Mouse (Mus musculus): ENCODE measurements at regions not wholly inside any gene's neighbourhood (a gene's known extent, or its start where the extent isn't known, plus 50 kb on each side); places are given as distances from the start of the nearest gene placed in this dataset.
A peak's percentile ranks its signal among the peaks of the same experiment; 100 is the strongest.

DNA sequence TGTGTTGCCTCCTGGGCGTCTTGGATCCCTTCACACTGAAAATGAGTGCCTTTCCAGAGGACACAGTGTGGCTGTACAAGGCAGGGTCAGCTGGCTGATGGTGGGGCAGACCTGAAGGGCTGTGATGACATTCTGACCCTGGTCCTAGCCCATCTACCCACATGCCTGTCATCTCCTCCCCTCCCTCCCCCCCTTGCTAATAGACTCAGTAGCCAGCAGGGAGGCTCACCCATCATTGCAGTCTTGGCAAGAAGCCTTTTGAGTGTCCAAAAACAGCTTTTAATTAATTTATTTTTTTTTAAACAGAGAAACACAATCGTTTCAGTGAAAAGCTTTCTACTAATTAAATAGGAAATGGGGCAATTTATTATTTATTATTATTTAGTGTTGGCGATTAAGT lies 67.0 kb upstream of the Ssx2ip start:
- DNase-seq (ENCODE audit: low spot score): no peak

DNA sequence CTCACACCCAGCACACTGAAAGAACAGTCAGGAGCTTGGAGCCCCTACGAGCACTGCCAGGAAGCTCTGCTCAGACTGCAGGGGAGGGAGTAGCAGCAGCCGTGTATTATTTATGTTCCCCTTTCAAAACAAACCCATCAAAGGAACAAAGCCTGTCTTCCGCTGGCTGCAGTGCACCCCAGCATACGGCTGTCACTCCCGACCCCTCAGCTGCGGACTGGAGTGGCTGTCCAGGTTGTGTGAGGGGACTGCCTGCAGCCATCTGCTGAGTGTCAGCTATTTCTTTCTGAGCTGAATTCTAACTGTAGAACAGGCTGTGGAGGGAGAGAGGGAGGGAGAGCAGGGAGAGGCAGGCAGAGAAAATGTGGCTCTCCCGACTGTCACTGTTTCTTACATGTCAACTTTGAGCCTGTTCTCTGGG lies 66.6 kb upstream of the Ssx2ip start:
- no peak for DNase-seq (ENCODE audit: low spot score)

DNA sequence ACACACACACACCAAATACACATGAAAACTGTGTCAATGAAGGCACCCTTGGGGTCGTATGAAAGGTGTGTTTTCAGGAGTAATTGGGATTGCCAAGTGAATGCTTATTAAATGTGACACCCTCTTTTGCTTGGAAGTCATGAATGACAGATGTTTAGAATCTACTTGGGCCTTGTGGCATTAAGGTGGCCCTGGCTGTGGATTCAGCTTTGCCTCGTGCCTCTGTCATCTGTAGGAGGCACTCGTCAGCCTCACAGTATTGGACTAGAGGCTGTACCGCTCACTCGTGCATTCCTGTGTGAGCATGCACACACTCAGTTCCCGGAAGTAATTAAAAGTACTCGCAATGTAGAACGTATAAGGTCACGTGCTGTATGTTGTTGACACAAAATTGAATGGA lies 66.0 kb upstream of the Ssx2ip start:
- no peak for DNase-seq (ENCODE audit: low spot score)

DNA sequence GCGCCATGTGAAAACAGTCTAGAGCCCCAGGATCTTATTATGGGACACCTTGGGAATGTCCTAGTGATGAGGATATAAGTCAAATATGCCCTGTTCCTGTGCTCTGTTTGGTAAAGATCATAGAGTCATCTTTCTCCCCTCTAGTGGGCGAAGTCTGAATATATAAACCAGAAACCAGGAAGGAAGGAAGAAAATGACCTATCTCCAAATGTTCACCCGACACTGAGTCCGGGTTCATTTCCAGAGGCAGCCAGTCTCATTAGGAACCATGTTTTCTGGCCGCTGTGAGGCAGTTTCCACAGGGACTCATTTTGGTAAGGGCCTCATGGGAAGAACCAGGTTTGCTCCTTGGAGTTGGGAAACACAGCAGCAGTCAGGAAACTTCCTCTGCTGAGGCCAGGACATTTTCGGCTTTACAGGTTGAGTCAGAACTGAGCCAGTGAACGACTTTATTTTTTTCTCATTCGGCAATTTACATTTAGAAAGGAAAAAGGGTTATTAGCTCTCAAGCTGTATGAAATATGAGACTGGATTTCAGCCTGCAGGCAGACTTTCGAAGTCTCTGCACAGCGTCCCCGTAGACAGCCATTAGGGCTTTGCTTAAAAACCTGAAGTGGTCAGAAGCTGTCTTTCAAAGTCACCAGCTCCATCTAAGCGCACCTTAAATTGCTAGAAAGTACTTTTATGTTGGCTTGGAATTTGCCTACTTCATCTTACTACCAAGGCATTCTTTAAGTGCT lies 64.0 kb upstream of the Ssx2ip start:
- DNase-seq (ENCODE audit: low spot score): no peak

DNA sequence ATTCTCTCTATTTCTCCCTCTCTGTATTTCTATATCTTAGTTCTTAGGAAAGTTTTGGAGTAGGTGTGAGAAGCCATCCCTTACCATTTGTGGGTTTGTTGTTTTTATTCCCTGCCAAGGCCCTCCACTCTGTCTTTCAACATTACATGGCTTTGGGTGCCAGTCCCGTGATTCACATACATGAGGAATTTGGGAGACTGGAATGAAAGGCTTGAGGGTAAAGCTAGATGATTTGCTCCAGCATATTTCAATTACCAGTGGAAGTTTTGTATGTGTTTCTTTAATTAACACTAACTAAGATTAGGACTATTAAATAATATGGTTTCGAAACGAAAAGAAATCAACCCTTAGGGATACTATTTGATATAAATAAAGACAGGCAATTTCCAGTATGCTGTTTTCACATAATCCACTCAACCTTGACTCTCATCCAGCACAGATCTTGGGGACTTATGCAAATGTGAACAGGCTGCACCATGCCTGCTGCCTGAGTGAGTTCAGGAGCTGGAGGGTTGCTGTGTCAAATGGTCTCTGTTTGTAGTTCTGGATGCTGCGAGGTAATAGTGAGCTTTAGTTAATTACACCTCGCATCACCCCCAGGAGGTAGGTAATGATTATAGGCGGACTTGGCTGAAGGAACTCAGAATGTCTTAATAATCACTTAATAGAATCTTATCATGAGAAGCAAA lies 62.6 kb upstream of the Ssx2ip start:
- no peak for DNase-seq (ENCODE audit: low spot score)

DNA sequence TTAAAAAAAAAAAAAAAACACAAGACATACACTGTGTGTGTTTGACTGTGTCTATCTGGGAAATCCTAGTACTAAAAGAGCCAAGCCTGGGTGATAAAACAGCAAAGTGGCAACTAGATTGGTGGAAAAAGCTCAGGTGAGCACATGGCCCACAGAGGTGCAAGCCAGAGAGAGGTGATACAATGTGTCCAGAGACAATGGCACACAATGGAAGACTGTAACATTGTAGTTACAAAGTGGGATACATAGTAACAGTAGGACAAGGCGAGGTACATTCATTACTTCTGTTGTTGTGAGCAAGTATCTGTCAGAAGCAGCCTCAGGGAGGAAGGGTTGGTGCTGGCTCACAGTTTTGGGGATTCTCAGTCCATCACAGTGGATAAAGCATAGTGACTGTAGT lies 61.7 kb upstream of the Ssx2ip start:
- no peak for DNase-seq (ENCODE audit: low spot score)

DNA sequence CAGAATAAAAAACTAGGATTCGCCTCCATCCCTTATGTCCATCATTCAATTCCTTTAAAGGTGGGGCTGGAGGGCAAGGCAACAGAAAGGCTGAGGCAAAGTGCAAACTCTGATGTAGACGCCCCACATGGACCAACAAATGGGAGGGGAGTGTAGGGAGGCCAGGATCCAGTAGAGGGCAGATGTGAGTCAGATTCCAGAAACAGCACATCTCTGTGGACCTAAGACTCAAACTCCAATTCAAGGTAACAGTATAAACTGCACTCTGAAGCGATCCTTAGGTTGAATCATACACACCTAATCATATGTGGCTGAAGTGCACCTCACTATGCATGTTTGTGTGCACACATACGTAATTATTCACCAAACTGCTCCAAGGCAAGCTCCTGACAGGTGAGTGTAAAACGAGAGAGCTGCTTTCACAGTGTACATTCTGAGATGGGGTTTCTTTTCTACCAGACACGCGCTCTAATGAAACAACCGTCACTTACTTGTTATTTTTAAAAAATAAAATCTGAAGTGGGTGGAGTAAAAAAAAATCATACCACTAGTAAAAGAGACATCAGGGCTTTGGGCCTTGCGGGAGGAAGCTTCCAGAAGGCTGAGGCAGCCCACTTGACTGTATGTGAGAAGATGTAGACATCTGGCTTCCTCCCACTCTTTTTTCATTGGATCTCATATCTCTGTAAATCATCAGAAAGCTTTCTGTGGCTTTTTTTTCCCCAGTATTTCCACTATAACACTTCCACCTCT lies 60.6 kb upstream of the Ssx2ip start:
- DNase-seq (ENCODE audit: low spot score): peak; percentile 31

DNA sequence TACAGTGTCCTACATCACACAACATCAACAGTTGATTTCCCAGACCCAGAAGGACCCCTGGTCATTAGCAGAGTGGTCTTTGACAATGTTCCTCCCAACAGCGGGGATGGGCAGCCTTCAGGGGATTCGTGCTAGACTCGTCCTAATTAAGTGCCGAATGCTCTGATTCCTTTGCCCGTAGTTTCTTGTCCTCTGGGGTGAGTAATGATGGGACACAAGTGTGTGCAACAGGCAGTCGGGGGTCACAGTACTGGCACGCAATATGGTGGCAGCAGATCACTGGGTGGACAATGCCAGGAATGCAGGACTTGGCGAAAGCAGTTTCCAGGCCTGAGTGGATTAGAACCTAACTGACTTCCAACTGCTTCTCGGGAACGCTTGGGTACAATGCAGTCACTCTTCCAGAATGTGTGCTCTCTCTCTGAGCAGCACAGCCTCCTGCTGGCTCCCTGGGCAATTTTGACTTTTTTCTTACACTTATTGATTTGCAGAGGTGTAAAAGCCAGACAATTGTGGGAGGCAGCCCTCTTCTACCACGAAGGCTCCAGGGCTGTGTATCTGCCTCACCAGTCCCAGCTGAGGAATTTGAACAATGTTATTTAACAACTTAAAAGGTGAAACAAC lies 59.9 kb upstream of the Ssx2ip start:
- DNase-seq (ENCODE audit: low spot score): no peak

DNA sequence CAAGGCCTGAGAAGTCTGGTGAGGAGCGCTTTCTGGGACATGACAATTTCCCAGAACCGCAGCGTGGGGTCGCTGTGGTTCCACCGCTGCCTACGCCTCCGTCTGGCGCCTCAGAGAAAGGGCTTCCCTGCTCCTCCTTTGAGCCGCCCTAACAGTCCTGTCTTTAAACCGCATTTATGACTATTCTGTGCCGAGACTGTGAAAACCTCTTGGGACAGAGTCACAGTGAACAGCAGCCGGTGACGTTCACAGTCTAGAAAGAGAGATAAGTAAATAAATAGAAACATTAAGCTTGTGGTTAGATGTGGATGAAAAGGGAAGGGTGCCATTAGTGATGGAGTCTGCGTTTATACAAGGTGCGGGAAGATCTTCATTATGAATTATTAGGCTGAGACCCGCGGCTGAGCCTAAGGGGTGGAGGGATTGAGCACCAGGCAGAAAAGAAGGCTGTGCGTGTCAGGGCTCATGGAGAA lies 59.1 kb upstream of the Ssx2ip start:
- DNase-seq (ENCODE audit: low spot score): peak; percentile 54

DNA sequence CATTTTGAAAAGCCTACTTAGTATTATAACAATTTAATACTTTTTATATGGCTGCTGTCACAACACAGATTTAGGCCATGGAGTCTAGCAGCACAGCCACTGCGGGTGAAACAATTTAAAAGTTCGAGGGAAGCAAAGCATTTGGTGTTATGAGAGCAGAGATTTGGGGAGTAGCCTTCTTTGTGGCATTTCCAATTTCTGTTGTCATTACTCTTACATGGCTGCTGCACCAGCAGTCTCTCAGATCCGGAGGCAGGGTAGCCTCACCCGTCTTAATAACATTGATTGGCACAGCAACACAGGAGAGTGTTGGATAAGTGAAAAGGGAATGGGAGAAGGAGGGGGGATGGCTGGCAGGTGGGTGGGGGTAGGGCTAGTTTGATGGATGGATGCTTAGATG lies 58.5 kb upstream of the Ssx2ip start:
- DNase-seq (ENCODE audit: low spot score): no peak

DNA sequence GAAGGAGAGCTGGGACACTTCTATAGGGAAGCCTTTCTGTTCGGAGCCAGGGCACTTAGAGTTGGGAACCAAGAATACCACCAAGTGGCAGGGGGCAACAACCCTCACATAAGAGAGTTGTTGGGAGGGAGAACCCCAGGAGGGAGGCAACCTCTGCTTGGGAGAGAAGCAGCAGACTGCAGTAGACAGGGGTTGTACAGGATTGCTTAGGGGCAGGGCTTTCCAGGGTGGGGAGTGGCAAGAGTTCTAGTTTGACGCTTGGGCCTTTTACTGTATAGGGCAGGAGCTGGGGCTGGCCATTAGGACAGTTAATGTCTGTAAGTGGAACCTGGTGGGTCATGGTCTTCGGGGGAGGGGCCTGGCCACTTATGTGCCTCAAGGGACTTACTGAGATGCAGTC lies 57.1 kb upstream of the Ssx2ip start:
- no peak for DNase-seq (ENCODE audit: low spot score)

DNA sequence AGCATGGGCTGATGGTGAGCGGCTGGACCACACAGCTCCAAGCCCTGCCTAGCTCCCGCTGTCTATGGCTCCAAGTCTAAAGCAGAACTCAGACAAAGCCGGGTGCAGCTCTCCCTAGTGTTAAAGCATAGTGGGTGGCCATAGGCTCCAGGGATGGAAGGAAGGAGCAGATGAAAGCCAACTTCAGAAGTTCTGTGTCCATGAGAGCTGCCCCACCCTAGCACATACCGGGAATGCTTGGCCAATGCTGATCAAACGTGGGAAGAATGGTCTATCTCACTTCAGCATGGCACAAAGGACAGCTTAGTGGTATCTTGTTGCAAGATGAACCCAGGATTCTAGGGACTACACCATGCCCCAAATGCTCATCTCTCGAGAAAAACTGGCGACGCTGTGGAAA lies 55.5 kb upstream of the Ssx2ip start:
- DNase-seq (ENCODE audit: low spot score): no peak

DNA sequence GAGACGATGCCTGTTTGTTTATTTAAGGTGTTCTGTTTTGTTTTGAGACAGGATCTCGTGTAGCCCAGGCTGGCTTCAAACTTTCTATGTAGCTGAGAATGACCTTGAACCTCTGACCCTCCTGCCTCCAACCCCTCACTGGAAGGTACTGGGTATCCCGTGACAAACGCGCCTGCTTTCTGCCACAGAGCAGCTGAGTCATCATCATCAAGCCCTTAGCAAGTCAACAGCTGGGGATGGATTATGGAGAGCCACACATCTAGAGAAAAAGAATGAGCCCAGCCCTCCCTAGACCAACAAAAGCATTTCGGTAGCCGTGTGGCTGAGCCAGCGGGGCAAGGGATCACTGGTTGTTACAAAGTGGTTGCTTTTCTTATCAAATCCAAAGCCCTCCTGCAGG lies 55.0 kb upstream of the Ssx2ip start:
- DNase-seq (ENCODE audit: low spot score): no peak

DNA sequence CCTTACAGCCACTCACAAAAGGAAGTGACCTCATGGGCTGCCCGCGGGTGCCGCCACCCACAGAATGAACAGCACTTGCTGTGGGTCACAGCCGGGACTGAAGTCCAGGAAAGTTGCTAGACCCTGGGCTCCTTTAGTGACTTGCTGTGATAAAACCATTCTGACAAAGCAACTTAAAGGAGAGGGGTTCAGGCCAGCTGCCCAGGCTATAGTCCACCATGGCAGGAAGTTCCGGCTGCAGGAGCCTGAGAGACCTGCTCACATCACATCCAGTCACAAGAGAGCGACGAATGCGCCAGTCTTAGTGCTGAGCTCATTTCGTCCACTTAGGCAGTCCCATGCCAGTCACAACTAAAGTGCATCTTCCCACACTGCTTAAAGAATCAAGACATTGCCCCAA lies 54.3 kb upstream of the Ssx2ip start:
- no peak for DNase-seq (ENCODE audit: low spot score)

DNA sequence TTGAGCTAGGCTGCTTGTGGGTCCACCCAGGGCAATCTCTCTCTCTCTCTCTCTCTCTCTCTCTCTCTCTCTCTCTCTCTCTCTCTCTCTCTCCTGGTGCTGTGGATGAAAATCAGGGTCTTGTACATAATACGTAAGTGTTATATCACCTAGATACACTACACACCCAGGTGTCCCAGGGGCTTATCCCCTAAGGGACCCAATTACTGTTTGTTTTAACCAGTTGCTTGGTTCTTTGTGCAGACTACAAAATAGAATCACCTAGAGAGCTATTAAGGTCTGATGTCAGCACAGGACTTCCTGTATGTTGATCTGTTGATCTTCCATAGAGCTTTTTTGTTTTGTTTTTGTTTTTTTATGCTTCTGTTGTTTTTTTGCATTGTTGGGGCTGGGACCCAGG lies 53.0 kb upstream of the Ssx2ip start:
- no peak for DNase-seq (ENCODE audit: low spot score)

DNA sequence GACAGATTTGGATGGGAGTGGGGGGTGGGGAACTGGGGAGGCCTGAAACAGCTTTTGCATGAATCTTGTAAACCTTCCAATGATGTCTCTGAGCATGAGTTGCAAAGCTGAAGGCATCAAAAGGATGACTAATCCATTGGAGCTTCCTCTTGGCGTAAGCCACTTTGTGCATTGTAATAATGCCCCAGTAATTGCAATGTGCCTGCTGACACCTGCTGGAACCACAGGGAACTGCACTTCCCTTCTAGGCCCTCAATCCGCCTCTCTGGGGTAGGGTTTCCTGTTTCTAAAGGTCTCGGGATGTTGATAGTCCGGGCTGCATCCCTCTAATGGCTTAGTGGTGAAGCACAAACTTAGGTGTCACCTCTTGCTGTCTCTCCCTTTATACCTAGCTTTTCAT lies 52.3 kb upstream of the Ssx2ip start:
- DNase-seq (ENCODE audit: low spot score): no peak

DNA sequence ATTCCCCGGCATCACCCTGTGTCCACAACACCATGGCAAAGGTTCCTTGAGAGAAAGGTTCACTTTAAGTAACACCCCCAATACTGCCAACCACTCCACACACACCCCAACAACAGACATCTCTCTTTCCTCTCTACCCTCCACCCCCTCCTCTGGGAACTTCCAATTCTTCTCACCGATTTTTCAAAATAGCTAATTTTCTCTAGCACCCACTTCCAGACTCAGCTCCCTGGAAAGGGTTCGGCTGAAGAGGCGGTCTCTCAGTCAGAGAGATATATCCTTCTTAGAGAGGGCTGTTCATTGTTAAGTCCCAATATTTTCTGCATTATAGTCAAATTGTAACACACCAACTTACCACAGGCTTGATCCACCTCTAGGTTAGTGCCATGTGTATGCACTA lies 50.5 kb upstream of the Ssx2ip start:
- no peak for DNase-seq (ENCODE audit: low spot score)

Measured in heart, adult 8-10 months (tissue).